Mouse (Mus musculus) heart, embryonic 13.5 days (tissue): ENCODE measurements around the gene Apoh. TPM values are rescaled to one million over a fixed set of nuclear protein-coding genes. Genes with fewer than 3 reads are reported as not detected.

Experiments
- ATAC-seq: fragments of 200-750 bp; cut with Nextera tagmentation; 2 replicates; pipeline ENCODE4 v1.8.0; 2017; ENCODE audit warnings: moderate TSS enrichment; ENCODE audit not compliant: insufficient number of reproducible peaks, low FRiP score, low TSS enrichment; ENCODE audit errors: extremely low read depth
- H3K27ac ChIP-seq: fragments of 300-500 bp; sonication (generic); replicated peaks from 2 replicates; pipeline ENCODE4 v1.5.1; 2015; ENCODE audit warnings: moderate library complexity, mild to moderate bottlenecking, inconsistent platforms
- H3K27me3 ChIP-seq: fragments of 300-500 bp; sonication (generic); replicated peaks from 2 replicates; pipeline ENCODE4 v1.6.1; 2015; ENCODE audit warnings: mild to moderate bottlenecking, inconsistent platforms
- H3K36me3 ChIP-seq: fragments of 300-500 bp; sonication (generic); 2 replicates; pipeline ENCODE4 v1.6.1; 2015; ENCODE audit warnings: mild to moderate bottlenecking, inconsistent platforms
- H3K4me1 ChIP-seq: fragments of 300-500 bp; sonication (generic); 2 replicates; pipeline ENCODE4 v1.6.1; 2015; ENCODE audit warnings: inconsistent platforms
- H3K4me2 ChIP-seq: fragments of 300-500 bp; sonication (generic); 2 replicates; pipeline ENCODE4 v1.6.1; 2015; ENCODE audit warnings: inconsistent platforms, mild to moderate bottlenecking, moderate library complexity
- H3K4me3 ChIP-seq: fragments of 300-500 bp; sonication (generic); 2 replicates; pipeline ENCODE4 v1.5.1; 2015; ENCODE audit warnings: moderate library complexity, mild to moderate bottlenecking, inconsistent platforms
- H3K9ac ChIP-seq: fragments of 300-500 bp; sonication (generic); 2 replicates; pipeline ENCODE4 v1.6.1; 2015; ENCODE audit warnings: inconsistent platforms, mild to moderate bottlenecking, moderate library complexity
- H3K9me3 ChIP-seq: fragments of 300-500 bp; sonication (generic); 2 replicates; pipeline ENCODE4 v1.6.1; 2016; ENCODE audit warnings: inconsistent platforms
- WGBS: fragments of 180-500 bp; shearing (Covaris S2); methylation state at CpG from one replicate; pipeline ENCODE4 v1.1.7; 2015; ENCODE audit warnings: mixed read lengths; 5-methylcytosine and 5-hydroxymethylcytosine counted together
- polyA plus RNA-seq: library from polyadenylated mRNA; unstranded; fragments of >200 nt; fragmentation: Nextera tagmentation; extraction: Ambion mirVana; gene quantifications from 2 replicates; pipeline ENCODE4 v1.2.1, GENCODE M21; 2015

Apoh gene
- polyA plus RNA-seq, 1 experiment from 2014 or later: 1.4 TPM

DNA sequence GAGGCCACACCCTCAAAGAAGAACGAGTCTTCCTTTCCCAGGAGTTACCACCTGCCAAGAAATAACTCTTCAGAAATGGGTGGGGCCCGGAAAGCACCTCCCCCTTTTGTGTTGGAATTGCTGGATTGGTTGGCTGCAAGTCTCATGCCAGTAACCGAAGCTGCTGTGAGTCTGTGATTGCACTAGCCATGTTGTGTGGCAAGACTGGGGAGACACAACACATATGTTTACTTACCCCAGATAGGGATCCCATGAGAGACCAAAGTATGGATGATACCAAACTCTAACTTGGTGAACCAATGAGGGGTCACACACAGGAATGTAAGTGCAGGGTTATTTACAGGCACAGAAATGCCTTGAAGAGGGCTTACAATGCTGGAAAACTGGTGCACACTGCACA, 39.5 kb downstream of the Apoh start:
- no peaks in the 10 kb centered on the region for H3K27me3 ChIP-seq
- H3K4me3 ChIP-seq: no peak overlapping the region
- no peak overlapping the region for H3K4me2 ChIP-seq
- H3K9me3 ChIP-seq: no peaks in the 10 kb centered on the region
- H3K9ac ChIP-seq: no peak overlapping the region
- no peak for ATAC-seq
- WGBS: 68% methylated on average over 3 of the region's 3 CpGs
- no peak overlapping the region for H3K27ac ChIP-seq
- no peaks in the 10 kb centered on the region for H3K36me3 ChIP-seq
- H3K4me1 ChIP-seq: peaks cover 4% of the 10 kb centered on the region; the same call in 1 of the 2 replicates

- ATAC-seq: no peak
- no peak overlapping the region for H3K4me3 ChIP-seq
- H3K4me2 ChIP-seq: no peak overlapping the region
- H3K27me3 ChIP-seq: no peaks in the 10 kb centered on the region
- 53% methylated on average over 4 of the region's 4 CpGs for WGBS
- no peaks in the 10 kb centered on the region for H3K36me3 ChIP-seq
- H3K27ac ChIP-seq: no peak overlapping the region
- H3K4me1 ChIP-seq: peaks cover 4% of the 10 kb centered on the region; the same call in 1 of the 2 replicates
- no peaks in the 10 kb centered on the region for H3K9me3 ChIP-seq
- no peak overlapping the region for H3K9ac ChIP-seq
Observed at GRCm38 (mm10) chr11:108384920-108385665, 41.9 kb downstream of the Apoh start.

GRCm38 (mm10) chr11:108385666-108386024, 42.5 kb downstream of the Apoh start:
- 87% methylated on average over 1 of the region's 1 CpGs for WGBS
- Histone ChIP-seq H3K36me3 (no peaks in the 10 kb centered on the region), H3K9ac (no peak overlapping the region), H3K27me3 (no peaks in the 10 kb centered on the region), H3K9me3 (no peaks in the 10 kb centered on the region), H3K4me1 (peaks cover 4% of the 10 kb centered on the region; the same call in 1 of the 2 replicates), H3K4me3 (no peak overlapping the region), H3K27ac (no peak overlapping the region), H3K4me2 (no peak overlapping the region)
- no peak for ATAC-seq

GRCm38 (mm10) chr11:108395061-108395460, 51.9 kb downstream of the Apoh start:
- H3K27me3 ChIP-seq: no peaks in the 10 kb centered on the region

GRCm38 (mm10) chr11:108396076-108396829, 53.1 kb downstream of the Apoh start:
- H3K4me1 ChIP-seq: 0 out of 2 replicates have a peak, but pooled peaks cover 6% of the 10 kb centered on the region
- 77% methylated on average over 7 of the region's 7 CpGs for WGBS
- no peaks in the 10 kb centered on the region for H3K27me3 ChIP-seq
- H3K4me3 ChIP-seq: no peak overlapping the region
- no peak overlapping the region for H3K27ac ChIP-seq
- no peaks in the 10 kb centered on the region for H3K36me3 ChIP-seq
- H3K9me3 ChIP-seq: no peaks in the 10 kb centered on the region
- H3K9ac ChIP-seq: no peak overlapping the region
- no peak overlapping the region for H3K4me2 ChIP-seq
- no peak for ATAC-seq

More at GRCm38 (mm10) chr11:108395061-108395460, 51.9 kb downstream of the Apoh start:
- Histone ChIP-seq H3K9me3 (no peaks in the 10 kb centered on the region), H3K4me2 (no peak overlapping the region), H3K4me3 (no peak overlapping the region), H3K36me3 (no peaks in the 10 kb centered on the region), H3K27ac (no peak overlapping the region), H3K4me1 (0 out of 2 replicates have a peak, but pooled peaks cover 6% of the 10 kb centered on the region), H3K9ac (no peak overlapping the region)
- no peak for ATAC-seq
- WGBS: 89% methylated on average over 9 of the region's 9 CpGs

- H3K4me2 ChIP-seq: no peak overlapping the region
- H3K36me3 ChIP-seq: no peaks in the 10 kb centered on the region
- no peak overlapping the region for H3K4me3 ChIP-seq
- H3K4me1 ChIP-seq: no peaks in the 10 kb centered on the region
- H3K9ac ChIP-seq: no peak overlapping the region
- H3K27me3 ChIP-seq: no peaks in the 10 kb centered on the region
- H3K27ac ChIP-seq: no peak overlapping the region
- H3K9me3 ChIP-seq: no peaks in the 10 kb centered on the region
- 68% methylated on average over 8 of the region's 9 CpGs for WGBS
- ATAC-seq: no peak
Observed at GRCm38 (mm10) chr11:108409876-108410644, 66.9 kb downstream of the Apoh start.

DNA sequence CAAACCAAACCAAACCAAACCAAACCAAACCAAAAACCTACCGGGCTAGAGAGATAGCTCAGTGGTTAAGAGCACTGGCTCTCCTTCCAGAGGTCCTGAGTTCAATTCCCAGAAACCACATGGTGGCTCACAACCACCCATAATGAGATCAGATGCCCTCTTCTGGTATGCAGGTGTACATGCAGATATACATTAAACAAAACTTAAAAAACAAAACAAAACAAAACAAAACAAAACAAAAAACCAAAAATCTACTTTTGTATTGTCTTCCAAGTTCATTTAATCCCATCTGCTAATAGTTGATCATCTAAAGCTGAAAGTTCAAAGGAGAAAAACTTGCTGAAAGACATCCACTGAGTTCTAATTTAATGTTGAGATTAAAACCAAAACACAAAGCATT, 73.2 kb downstream of the Apoh start:
- Histone ChIP-seq H3K27me3 (no peaks in the 10 kb centered on the region), H3K4me2 (no peak overlapping the region), H3K9me3 (no peaks in the 10 kb centered on the region), H3K4me1 (no peaks in the 10 kb centered on the region), H3K4me3 (no peak overlapping the region), H3K27ac (no peak overlapping the region), H3K36me3 (no peaks in the 10 kb centered on the region), H3K9ac (no peak overlapping the region)
- ATAC-seq: no peak
- 97% methylated on average over 1 of the region's 1 CpGs for WGBS

- Histone ChIP-seq H3K9me3 (no peaks in the 10 kb centered on the region), H3K36me3 (no peaks in the 10 kb centered on the region), H3K27ac (no peak overlapping the region), H3K27me3 (peaks cover 5% of the 10 kb centered on the region; the same call in 1 of the 2 replicates), H3K4me3 (no peak overlapping the region), H3K4me2 (no peak overlapping the region), H3K9ac (no peak overlapping the region), H3K4me1 (no peaks in the 10 kb centered on the region)
- WGBS: 33% methylated on average over 1 of the region's 1 CpGs
- ATAC-seq: no peak
Observed at GRCm38 (mm10) chr11:108418540-108418939, 75.4 kb downstream of the Apoh start.

- no peak for ATAC-seq
- peaks cover 6% of the 10 kb centered on the region; the same call in 1 of the 2 replicates for H3K27me3 ChIP-seq
- H3K9me3 ChIP-seq: no peaks in the 10 kb centered on the region
- WGBS: 71% methylated on average over 6 of the region's 6 CpGs
- H3K36me3 ChIP-seq: no peaks in the 10 kb centered on the region
- H3K27ac ChIP-seq: no peak overlapping the region
- no peak overlapping the region for H3K9ac ChIP-seq
- peaks cover 4% of the 10 kb centered on the region for H3K4me1 ChIP-seq
- H3K4me2 ChIP-seq: no peak overlapping the region
- H3K4me3 ChIP-seq: no peak overlapping the region
Observed at GRCm38 (mm10) chr11:108419242-108419641, 76.1 kb downstream of the Apoh start.

GRCm38 (mm10) chr11:108420751-108421150, 77.6 kb downstream of the Apoh start:
- Histone ChIP-seq H3K4me1 (peaks cover 6% of the 10 kb centered on the region), H3K9me3 (no peaks in the 10 kb centered on the region)
- no peak for ATAC-seq

DNA sequence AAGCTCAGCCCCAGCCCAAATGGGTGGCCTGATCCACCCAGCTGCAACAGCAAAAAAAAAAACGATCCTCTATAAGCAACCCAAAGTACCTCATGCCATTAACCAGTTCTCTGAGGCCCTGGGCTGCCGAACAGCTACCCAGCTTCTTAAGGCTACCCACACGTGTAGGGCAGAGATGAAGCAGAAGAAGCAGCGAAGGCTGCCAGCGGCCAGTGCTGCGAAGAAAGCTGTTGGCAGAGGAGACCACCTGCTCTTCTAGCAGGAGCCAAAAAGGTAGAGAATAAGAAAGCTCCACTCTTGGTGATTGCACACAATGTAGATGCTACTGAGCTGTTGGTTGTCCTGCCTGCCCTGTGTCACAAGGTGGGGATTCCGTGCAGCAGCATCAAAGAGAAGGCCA, 80.1 kb downstream of the Apoh start:
- Histone ChIP-seq H3K4me2 (no peak overlapping the region), H3K4me3 (no peak overlapping the region), H3K9ac (no peak overlapping the region), H3K27ac (no peak overlapping the region), H3K36me3 (no peaks in the 10 kb centered on the region), H3K9me3 (no peaks in the 10 kb centered on the region), H3K4me1 (peaks cover 17% of the 10 kb centered on the region), H3K27me3 (peaks cover 6% of the 10 kb centered on the region; the same call in 1 of the 2 replicates)
- WGBS: 65% methylated on average over 7 of the region's 7 CpGs
- no peak for ATAC-seq

More at GRCm38 (mm10) chr11:108420751-108421150, 77.6 kb downstream of the Apoh start:
- 54% methylated on average over 4 of the region's 4 CpGs for WGBS
- peaks cover 6% of the 10 kb centered on the region; the same call in 1 of the 2 replicates for H3K27me3 ChIP-seq
- H3K36me3 ChIP-seq: no peaks in the 10 kb centered on the region
- no peak overlapping the region for H3K27ac ChIP-seq
- H3K9ac ChIP-seq: no peak overlapping the region
- no peak overlapping the region for H3K4me3 ChIP-seq
- no peak overlapping the region for H3K4me2 ChIP-seq
